Mouse (Mus musculus): ENCODE results near the gene Angptl3. TPM values are rescaled to one million over a fixed set of nuclear protein-coding genes. Genes with fewer than 3 reads are reported as not detected.

The Angptl3 gene
- total RNA-seq, 2 experiments from 2014 or later: not detected

Other genes starting within 250 kb of the Angptl3 start
- not detected in 2 replicates for gene Kank4, start 213.4 kb upstream of the Angptl3 start, total RNA-seq (2015; ENCODE audit: low replicate concordance)
- not detected in 2 replicates for gene Kank4, start 213.4 kb upstream of the Angptl3 start, total RNA-seq (2017; ENCODE audit: low replicate concordance)
- gene I0C0044D17Rik, start 207.1 kb upstream of the Angptl3 start, total RNA-seq (2015; ENCODE audit: low replicate concordance): not detected in 2 replicates
- gene I0C0044D17Rik, start 207.1 kb upstream of the Angptl3 start, total RNA-seq (2017; ENCODE audit: low replicate concordance): not detected in 2 replicates
- gene Usp1, start 107.1 kb upstream of the Angptl3 start, total RNA-seq (2015; ENCODE audit: low replicate concordance): 111 and 118 TPM in 2 replicates
- 121 and 179 TPM in 2 replicates for gene Usp1, start 107.1 kb upstream of the Angptl3 start, total RNA-seq (2017; ENCODE audit: low replicate concordance)
- 2.5 and 5.8 TPM in 2 replicates for gene Dock7, start 90.0 kb downstream of the Angptl3 start, total RNA-seq (2015; ENCODE audit: low replicate concordance)
- 5.6 and 11.2 TPM in 2 replicates for gene Dock7, start 90.0 kb downstream of the Angptl3 start, total RNA-seq (2017; ENCODE audit: low replicate concordance)
- gene Atg4c, start 163.0 kb downstream of the Angptl3 start, total RNA-seq (2015; ENCODE audit: low replicate concordance): 1.8 and 2.9 TPM in 2 replicates
- 2.1 and 15.1 TPM in 2 replicates for gene Atg4c, start 163.0 kb downstream of the Angptl3 start, total RNA-seq (2017; ENCODE audit: low replicate concordance)

Measured in erythroid progenitor cell, adult 5-6 weeks (primary cell).